Mouse (Mus musculus) brain, embryonic 18.5 days (tissue): Measurements from ENCODE around the gene Cpa4.

Experiments
- DNase-seq: peaks from one replicate; pipeline ENCODE4 v3.0.0-alpha.2; 2012; ENCODE audit warnings: low read depth, low spot score

Gene Cpa4

GRCm38 (mm10) chr6:30551644-30552580 is 16.3 kb upstream of the Cpa4 start:
- peak; percentile 74 for DNase-seq

GRCm38 (mm10) chr6:30552628-30553027 is 15.5 kb upstream of the Cpa4 start:
- DNase-seq = no peak

- DNase-seq = no peak
Observed at GRCm38 (mm10) chr6:30553381-30554010, 14.7 kb upstream of the Cpa4 start.

- no peak for DNase-seq
Observed at GRCm38 (mm10) chr6:30554092-30554491, 14.1 kb upstream of the Cpa4 start.

- DNase-seq = no peak
Observed at GRCm38 (mm10) chr6:30554621-30555170, 13.5 kb upstream of the Cpa4 start.

GRCm38 (mm10) chr6:30556080-30556479 is 12.1 kb upstream of the Cpa4 start:
- DNase-seq = no peak

- DNase-seq = no peak
Observed at GRCm38 (mm10) chr6:30559726-30560125, 8.4 kb upstream of the Cpa4 start.

- no peak for DNase-seq
Observed at GRCm38 (mm10) chr6:30562132-30562531, 6.0 kb upstream of the Cpa4 start.

GRCm38 (mm10) chr6:30563575-30563974 is 4.6 kb upstream of the Cpa4 start:
- DNase-seq = no peak

- DNase-seq = no peak
Observed at GRCm38 (mm10) chr6:30564051-30564450, 4.1 kb upstream of the Cpa4 start.

- DNase-seq = no peak
Observed at GRCm38 (mm10) chr6:30569331-30569730, 1.2 kb downstream of the Cpa4 start.

- no peak for DNase-seq
Observed at GRCm38 (mm10) chr6:30570012-30570411, 1.8 kb downstream of the Cpa4 start.

GRCm38 (mm10) chr6:30572456-30573311 is 4.5 kb downstream of the Cpa4 start:
- DNase-seq = peak; percentile 78

- DNase-seq = no peak
Observed at GRCm38 (mm10) chr6:30573380-30573779, 5.2 kb downstream of the Cpa4 start.

- DNase-seq = no peak
Observed at GRCm38 (mm10) chr6:30574945-30575344, 6.8 kb downstream of the Cpa4 start.

GRCm38 (mm10) chr6:30576477-30577203 is 8.5 kb downstream of the Cpa4 start:
- no peak for DNase-seq

- no peak for DNase-seq
Observed at GRCm38 (mm10) chr6:30579961-30580840, 12.0 kb downstream of the Cpa4 start.

- no peak for DNase-seq
Observed at GRCm38 (mm10) chr6:30580841-30581176, 12.6 kb downstream of the Cpa4 start.

- no peak for DNase-seq
Observed at GRCm38 (mm10) chr6:30586886-30587442, 18.8 kb downstream of the Cpa4 start.

GRCm38 (mm10) chr6:30589819-30590218 is 21.6 kb downstream of the Cpa4 start:
- no peak for DNase-seq
